Mouse (Mus musculus): Measurements from ENCODE around the gene Arf1. TPM values are rescaled to one million over a fixed set of nuclear protein-coding genes. Genes with fewer than 3 reads are reported as not detected.

Gene Arf1
- polyA plus RNA-seq, 1 experiment from 2014 or later: 590 TPM

- WGBS: 1% methylated on average over 65 of the region's 67 CpGs
- H3K36me3 ChIP-seq: peaks cover 58% of the 10 kb centered on the region
- peak; percentile 85 for ATAC-seq (ENCODE audit: low FRiP score)
These were observed 19.8 kb downstream of the Arf1 start, which contains the start of gene 2310033P09Rik for GRCm38 (mm10) chr11:59208153-59208831. TSS of gene 2310033P09Rik (plus strand) at chr11:59208321.

DNA sequence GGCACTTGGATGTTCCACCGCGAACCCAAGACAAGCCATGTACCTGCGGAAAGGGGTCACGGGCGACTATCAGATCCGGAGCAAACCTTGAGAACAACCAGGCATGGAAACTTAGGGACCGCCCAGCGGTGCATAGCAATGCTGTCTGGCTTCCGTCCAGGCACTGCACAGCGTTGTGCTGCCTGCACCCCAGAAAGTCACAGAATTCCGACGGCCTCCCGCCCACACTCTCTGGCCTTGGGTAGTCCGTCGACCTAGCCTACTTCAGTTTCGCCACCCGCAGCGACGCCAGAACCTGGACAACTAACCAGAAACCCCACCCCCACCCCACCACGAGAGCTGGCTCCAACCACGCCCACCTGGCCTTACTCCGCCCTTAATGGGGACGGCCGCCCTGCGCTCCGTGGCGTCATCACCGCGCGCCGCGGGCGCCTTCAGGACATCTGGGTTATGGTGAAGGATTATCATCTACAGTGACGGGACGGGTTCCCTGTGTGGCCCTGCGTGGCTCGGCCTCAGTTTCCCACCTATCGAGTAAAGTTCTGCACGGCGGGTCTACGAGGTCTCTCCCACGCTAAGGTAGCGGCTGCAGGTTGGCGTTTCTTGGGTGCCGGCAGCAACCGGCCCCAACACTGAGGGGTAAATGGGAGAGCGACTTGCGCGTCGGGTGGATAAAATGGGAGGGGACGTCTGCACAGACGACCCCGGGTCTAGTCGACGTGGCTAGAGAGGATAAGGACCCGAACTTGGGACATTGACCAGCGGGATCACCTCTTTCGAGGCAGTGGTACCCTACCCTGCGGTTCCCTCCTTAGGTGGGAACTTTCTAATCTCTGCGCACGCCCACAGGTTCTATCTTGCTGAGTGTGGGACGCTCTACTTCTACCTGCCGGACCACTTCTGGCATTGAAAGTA is 25.7 kb downstream of the Arf1 start, which contains the start of gene Mrpl55:
Mrpl55 (plus strand) TSS at position 406 of the 915 bp plus-strand sequence.
- Histone ChIP-seq H3K4me2 (replicated peaks) (peak within 1 kb of the TSS; percentile 86), H3K9me3 (replicated peaks) (no peaks in the 10 kb centered on the region), H3K4me3 (peak within 1 kb of the TSS; percentile 69), H3K9ac (peak within 1 kb of the TSS; percentile 83), H3K27me3 (no peaks in the 10 kb centered on the region), H3K27ac (peak within 1 kb of the TSS; percentile 52; the same call in 1 of the 2 replicates), H3K36me3 (peaks cover 34% of the 10 kb centered on the region), H3K4me1 (peaks cover 14% of the 10 kb centered on the region)
- ATAC-seq (ENCODE audit: low FRiP score): peak; percentile 89
- under 1% methylated on average over 63 of the region's 63 CpGs for WGBS

More at GRCm38 (mm10) chr11:59208153-59208831, 19.8 kb downstream of the Arf1 start, which contains the start of gene 2310033P09Rik:
- H3K9me3 ChIP-seq (replicated peaks): no peaks in the 10 kb centered on the region
- H3K9ac ChIP-seq: peak within 1 kb of the TSS; percentile 85
- peak within 1 kb of the TSS; percentile 89 for H3K4me3 ChIP-seq
- H3K4me2 ChIP-seq (replicated peaks): peak within 1 kb of the TSS; percentile 87
- H3K27ac ChIP-seq: peak within 1 kb of the TSS; percentile 92
- H3K27me3 ChIP-seq: no peaks in the 10 kb centered on the region
- peaks cover 26% of the 10 kb centered on the region for H3K4me1 ChIP-seq

DNA sequence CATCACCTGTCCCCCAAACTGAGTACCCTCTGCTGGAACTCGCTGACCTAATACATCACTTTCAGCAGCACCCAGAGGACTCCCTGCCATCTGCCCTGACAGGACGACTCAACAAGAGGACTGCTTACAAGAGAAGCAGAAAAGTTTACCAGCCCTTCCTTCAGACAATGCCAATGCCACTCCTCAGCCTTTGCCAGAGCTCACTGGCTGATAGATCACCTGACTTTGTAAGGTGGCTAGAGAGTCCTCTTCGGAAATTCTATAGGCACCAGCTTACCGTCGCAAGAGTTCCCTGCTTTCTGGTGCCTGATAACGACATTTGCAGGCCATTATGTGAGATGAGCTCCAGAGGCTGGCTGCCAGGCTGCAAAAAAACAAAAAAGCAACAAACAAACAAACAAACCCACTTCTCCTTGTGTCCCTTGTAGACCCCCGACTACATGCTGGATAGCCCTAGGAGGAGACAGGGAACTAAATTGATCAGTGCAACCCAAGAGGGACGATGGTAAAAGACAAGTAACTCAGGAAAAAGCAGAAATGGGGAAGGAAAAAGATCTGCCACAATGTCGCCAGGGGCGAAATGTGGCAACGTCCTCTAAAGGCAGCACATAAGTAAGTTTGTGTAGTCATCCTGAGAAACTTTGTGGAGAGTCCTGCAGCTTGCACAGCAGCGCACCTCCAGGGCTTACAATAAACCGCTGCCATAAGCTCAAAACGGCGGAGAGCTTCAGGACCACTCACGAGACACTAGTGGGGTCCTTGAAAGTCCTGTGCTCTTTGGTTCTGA is 26.7 kb downstream of the Arf1 start:
- WGBS: 33% methylated on average over 16 of the region's 16 CpGs
- peak overlapping the region; percentile 83 for H3K9ac ChIP-seq

DNA sequence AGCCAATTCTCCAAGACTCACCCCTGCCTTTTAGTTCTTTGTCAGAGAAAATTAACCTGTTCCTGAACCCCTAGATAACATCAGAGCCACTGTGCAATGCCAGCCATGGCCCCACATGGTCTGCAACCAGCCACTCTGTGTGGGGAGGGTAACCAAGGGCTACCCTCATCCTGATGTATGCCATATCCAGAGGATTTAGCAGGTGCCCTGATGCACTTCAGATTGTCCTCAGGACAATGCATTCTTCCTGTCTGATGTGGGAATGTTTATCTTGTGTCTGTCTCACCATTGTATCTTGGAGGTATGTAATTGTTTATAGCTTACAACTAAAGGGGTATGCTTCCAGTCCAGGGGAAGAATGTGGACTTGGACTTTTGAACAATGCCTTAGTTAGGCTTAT is 31.8 kb downstream of the Arf1 start:
- Histone ChIP-seq H3K27me3 (peaks cover 8% of the 10 kb centered on the region; the same call in 1 of the 2 replicates), H3K4me1 (peaks cover 3% of the 10 kb centered on the region), H3K4me2 (replicated peaks) (no peak overlapping the region), H3K36me3 (0 out of 2 replicates have a peak, but pooled peaks cover 7% of the 10 kb centered on the region), H3K9me3 (replicated peaks) (no peaks in the 10 kb centered on the region), H3K27ac (no peak overlapping the region), H3K4me3 (no peak overlapping the region), H3K9ac (no peak overlapping the region)
- no peak for ATAC-seq (ENCODE audit: low FRiP score)

More for the DNA sequence above, 26.7 kb downstream of the Arf1 start:
- H3K4me2 ChIP-seq (replicated peaks): peak overlapping the region; percentile 86
- no peak; the same call in 1 of the 2 replicates for ATAC-seq (ENCODE audit: low FRiP score)
- peak overlapping the region; percentile 69 for H3K4me3 ChIP-seq
- peaks cover 14% of the 10 kb centered on the region for H3K4me1 ChIP-seq
- no peaks in the 10 kb centered on the region for H3K9me3 ChIP-seq (replicated peaks)
- H3K27ac ChIP-seq: 0 out of 2 replicates have a peak overlapping the region, but pooled peaks have one; percentile 52
- no peaks in the 10 kb centered on the region for H3K27me3 ChIP-seq
- peaks cover 28% of the 10 kb centered on the region for H3K36me3 ChIP-seq

DNA sequence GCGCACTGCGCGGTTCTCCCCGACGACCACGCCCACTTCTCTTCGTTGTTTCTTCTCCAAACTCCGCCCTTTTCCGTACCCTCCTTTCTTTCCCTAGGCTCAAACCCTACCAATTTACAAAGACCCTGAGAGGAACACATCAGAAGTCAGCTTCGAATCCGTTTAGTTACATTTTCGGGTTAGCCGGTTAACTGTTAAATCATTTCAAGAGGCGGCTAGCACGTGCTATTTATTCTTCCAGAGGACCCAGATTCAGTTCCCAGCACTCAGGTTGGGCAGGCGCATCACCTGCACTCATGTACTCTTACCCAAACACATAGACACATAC is 36.0 kb downstream of the Arf1 start, which contains the start of gene Guk1:
Guk1 (minus strand) TSS at position 154 of the 328 bp plus-strand sequence.
- H3K9ac ChIP-seq: peak within 1 kb of the TSS; percentile 75
- peaks cover 8% of the 10 kb centered on the region; the same call in 1 of the 2 replicates for H3K27me3 ChIP-seq
- peak; percentile 14; the same call in 1 of the 2 replicates for ATAC-seq (ENCODE audit: low FRiP score)
- H3K4me1 ChIP-seq: peaks cover 13% of the 10 kb centered on the region
- peak within 1 kb of the TSS; percentile 63 for H3K4me3 ChIP-seq
- no peaks in the 10 kb centered on the region for H3K9me3 ChIP-seq (replicated peaks)
- peak within 1 kb of the TSS; percentile 92 for H3K27ac ChIP-seq
- WGBS: 5% methylated on average over 16 of the region's 16 CpGs
- peak within 1 kb of the TSS; percentile 56 for H3K4me2 ChIP-seq (replicated peaks)
- H3K36me3 ChIP-seq: no peaks in the 10 kb centered on the region

GRCm38 (mm10) chr11:59191231-59192058 is 36.6 kb downstream of the Arf1 start:
- Histone ChIP-seq H3K36me3 (no peaks in the 10 kb centered on the region), H3K4me3 (peak overlapping the region; percentile 63), H3K4me2 (replicated peaks) (peak overlapping the region; percentile 56), H3K27ac (peak overlapping the region; percentile 92), H3K4me1 (peaks cover 13% of the 10 kb centered on the region), H3K9ac (peak overlapping the region; percentile 75), H3K27me3 (peaks cover 8% of the 10 kb centered on the region; the same call in 1 of the 2 replicates), H3K9me3 (replicated peaks) (no peaks in the 10 kb centered on the region)
- under 1% methylated on average over 58 of the region's 59 CpGs for whole genome bisulfite sequencing
- peak; percentile 97 for ATAC-seq (ENCODE audit: low FRiP score)

- Histone ChIP-seq H3K27ac (no peak overlapping the region), H3K9ac (no peak overlapping the region)
- 87% methylated on average over 6 of the region's 6 CpGs for WGBS
These were observed 40.4 kb downstream of the Arf1 start for GRCm38 (mm10) chr11:59187706-59188105.

DNA sequence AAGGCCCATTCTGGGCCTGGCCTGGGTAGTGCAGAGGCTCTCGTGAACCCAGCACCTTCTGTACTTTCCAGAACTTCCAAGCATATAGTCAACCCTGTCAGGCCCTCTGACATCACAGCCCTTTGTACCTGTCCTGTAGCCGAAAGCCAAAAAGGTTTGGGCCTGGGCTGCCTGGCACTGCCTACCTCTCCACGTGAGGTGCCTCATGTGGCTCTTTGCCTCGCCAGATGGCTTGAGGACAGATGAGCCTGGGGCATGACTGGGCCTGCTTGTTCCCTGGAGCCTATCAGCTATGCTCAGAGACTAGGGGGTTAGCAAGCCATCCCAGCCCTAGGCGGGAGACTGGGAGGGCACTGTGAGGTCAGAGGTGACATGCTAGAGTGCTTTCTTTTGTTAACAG is 42.6 kb downstream of the Arf1 start:
- ATAC-seq (ENCODE audit: low FRiP score): no peak
- Histone ChIP-seq H3K4me2 (replicated peaks) (no peak overlapping the region), H3K4me1 (peaks cover 11% of the 10 kb centered on the region; the same call in 1 of the 2 replicates), H3K9ac (no peak overlapping the region), H3K9me3 (replicated peaks) (no peaks in the 10 kb centered on the region), H3K36me3 (peaks cover 27% of the 10 kb centered on the region), H3K27me3 (no peaks in the 10 kb centered on the region), H3K4me3 (no peak overlapping the region), H3K27ac (no peak overlapping the region)
- 78% methylated on average over 5 of the region's 5 CpGs for WGBS

More at GRCm38 (mm10) chr11:59187706-59188105, 40.4 kb downstream of the Arf1 start:
- H3K27me3 ChIP-seq: no peaks in the 10 kb centered on the region
- peaks cover 15% of the 10 kb centered on the region for H3K4me1 ChIP-seq
- ATAC-seq (ENCODE audit: low FRiP score): no peak
- peaks cover 25% of the 10 kb centered on the region for H3K36me3 ChIP-seq
- no peak overlapping the region for H3K4me3 ChIP-seq
- H3K9me3 ChIP-seq (replicated peaks): no peaks in the 10 kb centered on the region
- no peak overlapping the region for H3K4me2 ChIP-seq (replicated peaks)

DNA sequence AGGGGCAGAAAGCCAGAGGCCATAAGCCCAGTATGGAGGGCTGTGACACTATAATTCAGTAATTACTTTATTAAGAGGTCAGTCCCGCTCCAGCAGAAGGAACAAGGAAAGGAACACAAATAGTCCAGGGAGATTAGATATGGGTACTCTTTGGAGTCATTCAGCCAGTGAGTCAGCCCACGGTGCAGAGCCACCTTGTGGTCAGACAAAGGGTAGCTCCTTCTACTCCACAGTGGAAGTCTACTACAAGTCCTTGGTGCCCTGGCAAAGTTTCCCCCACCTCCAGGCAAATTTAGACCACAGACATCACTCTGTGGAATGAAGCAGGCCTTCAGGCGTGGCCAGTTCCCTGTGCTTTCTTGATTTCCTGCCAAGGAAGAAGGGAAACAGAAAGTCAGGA is 44.2 kb downstream of the Arf1 start:
- H3K4me2 ChIP-seq (replicated peaks): no peak overlapping the region
- no peak overlapping the region for H3K27ac ChIP-seq
- H3K4me3 ChIP-seq: no peak overlapping the region
- H3K9me3 ChIP-seq (replicated peaks): no peaks in the 10 kb centered on the region
- 0 out of 2 replicates have a peak, but pooled peaks cover 5% of the 10 kb centered on the region for H3K4me1 ChIP-seq
- H3K9ac ChIP-seq: no peak overlapping the region
- 45% methylated on average over 3 of the region's 3 CpGs for WGBS
- H3K27me3 ChIP-seq: peaks cover 6% of the 10 kb centered on the region
- no peak for ATAC-seq (ENCODE audit: low FRiP score)
- H3K36me3 ChIP-seq: peaks cover 27% of the 10 kb centered on the region

DNA sequence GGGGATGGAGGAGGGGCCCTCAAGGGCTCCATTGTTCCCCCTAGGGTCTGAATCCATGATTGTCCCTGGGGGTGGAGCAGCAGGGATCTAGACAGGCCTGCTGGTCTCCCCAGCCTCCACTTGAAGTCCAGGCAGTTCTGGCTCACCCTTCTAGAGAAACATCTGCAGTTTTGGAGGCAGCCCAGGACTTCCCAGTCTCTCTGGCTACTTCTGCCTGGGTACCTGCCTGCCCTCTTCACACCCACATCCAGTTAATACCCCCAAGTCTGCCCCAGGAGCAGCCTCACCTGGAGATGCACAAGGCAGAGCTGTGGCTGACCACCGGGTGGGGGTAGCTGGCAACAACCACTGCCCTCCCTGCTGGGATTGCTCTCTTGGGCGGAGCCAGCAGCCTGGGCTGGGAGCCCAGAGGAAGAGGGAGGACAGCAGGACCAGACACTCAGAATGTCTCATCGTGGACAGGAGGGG is 45.2 kb downstream of the Arf1 start, which contains the start of gene Gjc2:
Gjc2 (minus strand) TSS at position 350 of the 468 bp plus-strand sequence.
- H3K4me3 ChIP-seq: no peak within 1 kb of the TSS
- H3K4me1 ChIP-seq: 0 out of 2 replicates have a peak, but pooled peaks cover 4% of the 10 kb centered on the region
- no peak within 1 kb of the TSS for H3K4me2 ChIP-seq (replicated peaks)
- peaks cover 16% of the 10 kb centered on the region for H3K27me3 ChIP-seq
- H3K9me3 ChIP-seq (replicated peaks): no peaks in the 10 kb centered on the region
- no peak within 1 kb of the TSS for H3K9ac ChIP-seq
- ATAC-seq (ENCODE audit: low FRiP score): no peak
- peaks cover 27% of the 10 kb centered on the region for H3K36me3 ChIP-seq
- WGBS: 50% methylated on average over 3 of the region's 3 CpGs
- H3K27ac ChIP-seq: no peak within 1 kb of the TSS

Measured in hindbrain, embryonic 12.5 days (tissue).